In genomic region chr10:75056255-75056654, GRCm38 (mm10) we compare ENCODE assay signal across 12 mouse cellular contexts. TPM values are rescaled to one million over a fixed set of nuclear protein-coding genes. Genes with fewer than 3 reads are reported as not detected.
DNase-seq lines count a peak whose midpoint lies in the region; ATAC-seq lines count a peak whose summit lies in the region.
"Had no signal": no experiment of that assay in that cellular context is flagged by ENCODE, and none has a peak within 500 bp of the region (broad histone marks: within the 10 kb centered on the region; RNA-seq: fewer than 3 reads in every experiment).

No protein-coding gene starts in this region.

- 21% methylated on average over 4 of the region's 4 CpGs for whole genome bisulfite sequencing in liver, embryonic 11.5 days
- WGBS in hindbrain, embryonic 12.5 days = 8% methylated on average over 4 of the region's 4 CpGs
- 27% methylated on average over 4 of the region's 4 CpGs for WGBS in liver, embryonic 12.5 days (ENCODE audit: insufficient replicate concordance)

- H3K36me3 ChIP-seq in liver, embryonic 11.5 days (ENCODE audit: control insufficient read depth, insufficient read depth, low read length) = no peaks in the 10 kb centered on the region
- no peaks in the 10 kb centered on the region for H3K36me3 ChIP-seq in hindbrain, embryonic 12.5 days
- no peaks in the 10 kb centered on the region for H3K36me3 ChIP-seq in liver, embryonic 12.5 days
- H3K36me3 ChIP-seq: G1E had no signal

- no peak for DNase-seq in liver, embryonic 11.5 days (ENCODE audit: low spot score)
- no peak for DNase-seq in liver
- peak; percentile 62 for DNase-seq in retina, embryonic 14.5 days (ENCODE audit: low spot score)
- no peak for DNase-seq in thymus, adult 18-20 months
- no peak for DNase-seq in right cerebral cortex, postnatal 14 days

- no peak overlapping the region for H3K27ac ChIP-seq in liver, embryonic 11.5 days (ENCODE audit: low read depth, low read length)
- H3K27ac ChIP-seq in hindbrain, embryonic 12.5 days = peak overlapping the region; percentile 67
- H3K27ac ChIP-seq in liver, embryonic 12.5 days = no peak overlapping the region

- H3K27me3 ChIP-seq in liver, embryonic 11.5 days (replicated peaks; ENCODE audit: control insufficient read depth, insufficient read depth, low read length) = peaks cover 8% of the 10 kb centered on the region
- H3K27me3 ChIP-seq in hindbrain, embryonic 12.5 days = no peaks in the 10 kb centered on the region; the same call in 1 of the 2 replicates
- peaks cover 32% of the 10 kb centered on the region for H3K27me3 ChIP-seq in liver, embryonic 12.5 days (replicated peaks)

- H3K4me3 ChIP-seq in liver, embryonic 11.5 days (ENCODE audit: low read depth, low read length) = no peak overlapping the region
- H3K4me3 ChIP-seq in hindbrain, embryonic 12.5 days = no peak overlapping the region
- H3K4me3 ChIP-seq in liver, embryonic 12.5 days = no peak overlapping the region

- H3K9ac ChIP-seq in liver, embryonic 11.5 days (ENCODE audit: low read depth, low read length) = no peak overlapping the region
- no peak overlapping the region for H3K9ac ChIP-seq in hindbrain, embryonic 12.5 days
- no peak overlapping the region for H3K9ac ChIP-seq in liver, embryonic 12.5 days

- H3K4me2 ChIP-seq in liver, embryonic 11.5 days = no peak overlapping the region
- no peak overlapping the region; the same call in 1 of the 2 replicates for H3K4me2 ChIP-seq in hindbrain, embryonic 12.5 days (replicated peaks)
- no peak overlapping the region for H3K4me2 ChIP-seq in liver, embryonic 12.5 days

- peaks cover 39% of the 10 kb centered on the region for H3K4me1 ChIP-seq in liver, embryonic 11.5 days (replicated peaks; ENCODE audit: control insufficient read depth, insufficient read depth, low read length)
- H3K4me1 ChIP-seq in hindbrain, embryonic 12.5 days = peaks cover 36% of the 10 kb centered on the region
- H3K4me1 ChIP-seq in liver, embryonic 12.5 days = peaks cover 64% of the 10 kb centered on the region

- H3K9me3 ChIP-seq in liver, embryonic 11.5 days (ENCODE audit: control insufficient read depth, low read length) = no peaks in the 10 kb centered on the region
- no peaks in the 10 kb centered on the region for H3K9me3 ChIP-seq in hindbrain, embryonic 12.5 days (replicated peaks)
- no peaks in the 10 kb centered on the region for H3K9me3 ChIP-seq in liver, embryonic 12.5 days (replicated peaks)

- 0 out of 2 replicates have a peak, but pooled peaks have one; percentile 8 for ATAC-seq in liver, embryonic 11.5 days (replicated peaks; ENCODE audit: low FRiP score)
- peak; percentile 26 for ATAC-seq in hindbrain, embryonic 12.5 days (ENCODE audit: low FRiP score)
- ATAC-seq in liver, embryonic 12.5 days = peak; percentile 33; the same call in 1 of the 2 replicates

RNA-seq across cellular contexts. Expression of gene Bcr, which starts 4.1 kb away (rescaled TPM):
- 4.2 and 6.8 TPM in 2 replicates for polyA plus RNA-seq in liver, embryonic 11.5 days (2014; fragmentation: Nextera tagmentation; extraction: Ambion mirVana)
- polyA plus RNA-seq in hindbrain, embryonic 12.5 days (2016; fragmentation: Nextera tagmentation; extraction: Ambion mirVana) = 11.4 and 14.0 TPM in 2 replicates
- 2.2 and 2.4 TPM in 2 replicates for polyA plus RNA-seq in liver, embryonic 12.5 days (2016; fragmentation: Nextera tagmentation; extraction: Ambion mirVana)
- polyA plus RNA-seq: G1E had no signal

RNA-seq across cellular contexts. Expression of gene Rab36, which starts 19.4 kb away (rescaled TPM):
- polyA plus RNA-seq in liver, embryonic 11.5 days (2014; fragmentation: Nextera tagmentation; extraction: Ambion mirVana) = 6.5 and 7.8 TPM in 2 replicates
- 12.3 and 13.3 TPM in 2 replicates for polyA plus RNA-seq in hindbrain, embryonic 12.5 days (2016; fragmentation: Nextera tagmentation; extraction: Ambion mirVana)
- 3.4 and 4.1 TPM in 2 replicates for polyA plus RNA-seq in liver, embryonic 12.5 days (2016; fragmentation: Nextera tagmentation; extraction: Ambion mirVana)
- polyA plus RNA-seq: G1E had no signal

RNA-seq across cellular contexts. Expression of gene Rsph14, which starts 23.9 kb away (rescaled TPM):
- polyA plus RNA-seq in liver, embryonic 11.5 days (2014; fragmentation: Nextera tagmentation; extraction: Ambion mirVana) = not detected in 2 replicates
- 0.57 and 0.67 TPM in 2 replicates for polyA plus RNA-seq in hindbrain, embryonic 12.5 days (2016; fragmentation: Nextera tagmentation; extraction: Ambion mirVana)
- 0.08 TPM in 1 of 2 replicates, not detected in the other for polyA plus RNA-seq in liver, embryonic 12.5 days (2016; fragmentation: Nextera tagmentation; extraction: Ambion mirVana)
- polyA plus RNA-seq: embryonic facial prominence, embryonic 11.5 days; G1E; limb, embryonic 11.5 days; spleen, adult 2 months; urinary bladder, adult 2 months had no signal
